Mouse (Mus musculus) ovary, adult 2 months (tissue): Measurements from ENCODE around the gene Phf10. TPM values are rescaled to one million over a fixed set of nuclear protein-coding genes. Genes with fewer than 3 reads are reported as not detected.

ENCODE experiments used
- polyA plus RNA-seq: library from polyadenylated mRNA; depleted of rRNA; stranded (reverse); fragments of >200 nt; gene quantifications from 2 replicates; pipeline ENCODE4 v1.2.3, GENCODE M21; 2012; rRNA removed

Phf10 gene
- polyA plus RNA-seq = 14.6 and 17.4 TPM in 2 replicates

GRCm38 (mm10) chr17:14960951-14961556, at the start of gene Phf10:
Gene Phf10, minus strand, starts transcription at chr17:14961273.

GRCm38 (mm10) chr17:15009706-15010413, 48.8 kb upstream of the Phf10 start, which contains the start of gene Gm3435:
Gene Gm3435, plus strand, starts transcription at chr17:15010176.

GRCm38 (mm10) chr17:14978362-14979038, 17.4 kb upstream of the Phf10 start, which contains the start of the genes 9030025P20Rik and Gm3417:
Gene 9030025P20Rik, plus strand, starts transcription at chr17:14978468.
Gene Gm3417, minus strand, starts transcription at chr17:14978790.

DNA sequence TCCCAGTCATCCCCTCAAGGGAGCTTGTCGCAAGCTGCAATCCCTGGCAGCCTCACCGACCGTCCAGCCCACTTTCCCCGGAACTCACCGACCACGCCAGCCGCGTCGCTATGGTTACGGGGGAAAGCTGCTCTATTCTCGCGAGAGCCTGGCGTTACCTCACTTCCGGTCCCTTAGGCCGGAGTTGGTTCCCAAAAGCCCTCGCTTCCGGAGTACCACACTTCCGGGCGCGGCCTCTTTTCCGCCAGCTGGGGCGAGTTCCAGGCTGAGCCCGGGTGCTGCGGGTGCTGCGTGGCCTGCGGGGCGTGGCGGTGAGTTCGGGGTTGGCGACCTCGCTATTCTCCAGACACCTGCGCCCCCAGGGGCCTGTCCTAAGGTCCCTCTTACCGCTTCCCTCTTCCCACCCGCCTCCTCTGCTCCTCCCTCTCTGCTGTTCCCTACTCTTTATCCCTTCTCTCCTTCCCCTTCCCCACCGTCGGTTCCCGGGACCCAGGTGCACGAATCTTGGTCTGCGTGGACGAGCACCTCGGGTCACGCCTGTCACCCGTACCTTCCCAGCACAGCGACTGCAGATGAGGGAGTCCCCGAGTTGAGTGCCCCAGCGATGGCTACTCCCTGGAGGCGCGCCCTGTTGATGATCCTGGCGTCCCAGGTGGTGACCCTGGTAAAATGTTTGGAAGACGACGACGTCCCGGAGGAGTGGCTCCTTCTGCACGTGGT, 17.9 kb downstream of the Phf10 start, which contains the start of the genes Wdr27 and 1600012H06Rik:
Gene Wdr27 (minus strand): TSS at position 150 of the 720 bp plus-strand sequence.
Gene 1600012H06Rik (plus strand): TSS at position 176 of the 720 bp plus-strand sequence.

Other genes starting within 250 kb of the Phf10 start
- 8.5 and 12.5 TPM in 2 replicates for gene Wdr27, start 18.1 kb downstream of the Phf10 start, polyA plus RNA-seq
- 21.0 and 23.2 TPM in 2 replicates for gene 1600012H06Rik, start 18.1 kb downstream of the Phf10 start, polyA plus RNA-seq
- 7.6 and 9.0 TPM in 2 replicates for gene 9030025P20Rik, start 17.2 kb upstream of the Phf10 start, polyA plus RNA-seq
- gene Gm3417, start 17.5 kb upstream of the Phf10 start, polyA plus RNA-seq = 0.61 and 1.3 TPM in 2 replicates
- 0.50 and 0.59 TPM in 2 replicates for gene Gm3435, start 48.9 kb upstream of the Phf10 start, polyA plus RNA-seq
- gene Ermard, start 79.9 kb upstream of the Phf10 start, polyA plus RNA-seq = 28.6 and 31.6 TPM in 2 replicates
- not detected in 2 replicates for gene Tcte3, start 80.2 kb upstream of the Phf10 start, polyA plus RNA-seq
- 0.84 and 0.88 TPM in 2 replicates for gene Gm3448, start 80.3 kb upstream of the Phf10 start, polyA plus RNA-seq